Mouse (Mus musculus) layer of hippocampus, postnatal 36 days (tissue): ENCODE results near the gene Izumo4. TPM values are rescaled to one million over a fixed set of nuclear protein-coding genes. Genes with fewer than 3 reads are reported as not detected.

ENCODE experiments used
- DNase-seq, 2 experiments: peaks; one replicate each; pipeline ENCODE4 v3.0.0; 2022
- total RNA-seq, 2 experiments: library from RNA; stranded (reverse); gene quantifications; 2 replicates each; pipeline ENCODE4 v1.2.3; 2021

The Izumo4 gene
- total RNA-seq, 2 experiments from 2014 or later, result 49.7 to 57.0 TPM

- DNase-seq, result peak in 1 of 2 experiments; percentile 50
Measured at GRCm38 (mm10) chr10:80687850-80688249, 14.1 kb upstream of the Izumo4 start.

- no peak for DNase-seq
Measured at GRCm38 (mm10) chr10:80692249-80693165, 9.5 kb upstream of the Izumo4 start.

- no peak for DNase-seq
Measured at GRCm38 (mm10) chr10:80693401-80694045, 8.5 kb upstream of the Izumo4 start.

GRCm38 (mm10) chr10:80694159-80694938 is 7.6 kb upstream of the Izumo4 start:
- DNase-seq, result no peak

- no peak for DNase-seq
Measured at GRCm38 (mm10) chr10:80695186-80695585, 6.8 kb upstream of the Izumo4 start.

GRCm38 (mm10) chr10:80695801-80696501 is 6.0 kb upstream of the Izumo4 start:
- DNase-seq, result no peak

- DNase-seq, result no peak
Measured at GRCm38 (mm10) chr10:80696502-80697392, 5.2 kb upstream of the Izumo4 start.

- DNase-seq, result no peak
Measured at GRCm38 (mm10) chr10:80697393-80697787, 4.6 kb upstream of the Izumo4 start.

- DNase-seq, result no peak
Measured at GRCm38 (mm10) chr10:80697812-80698211, 4.2 kb upstream of the Izumo4 start.

- no peak for DNase-seq
Measured at GRCm38 (mm10) chr10:80698605-80699004, 3.4 kb upstream of the Izumo4 start.

GRCm38 (mm10) chr10:80700038-80700504 is 1.9 kb upstream of the Izumo4 start:
- DNase-seq, result no peak

GRCm38 (mm10) chr10:80700732-80701131 is 1.3 kb upstream of the Izumo4 start:
- no peak for DNase-seq

GRCm38 (mm10) chr10:80702536-80703390 is 779 bp downstream of the Izumo4 start:
- peak; percentile 93 to 96 for DNase-seq

GRCm38 (mm10) chr10:80703643-80704042 is 1.7 kb downstream of the Izumo4 start:
- DNase-seq, result no peak

GRCm38 (mm10) chr10:80704418-80704817 is 2.4 kb downstream of the Izumo4 start:
- no peak for DNase-seq

GRCm38 (mm10) chr10:80705033-80705432 is 3.0 kb downstream of the Izumo4 start:
- no peak for DNase-seq

- no peak for DNase-seq
Measured at GRCm38 (mm10) chr10:80705479-80705878, 3.5 kb downstream of the Izumo4 start.

GRCm38 (mm10) chr10:80710834-80711233 is 8.8 kb downstream of the Izumo4 start:
- DNase-seq, result no peak

- DNase-seq, result no peak
Measured at GRCm38 (mm10) chr10:80717281-80717680, 15.3 kb downstream of the Izumo4 start.
